Mouse (Mus musculus) hindbrain, embryonic 16.5 days (tissue): ENCODE measurements around the gene Cggbp1. TPM values are rescaled to one million over a fixed set of nuclear protein-coding genes. Genes with fewer than 3 reads are reported as not detected.

Experiments
- ATAC-seq: fragments of 200-750 bp; cut with Nextera tagmentation; 2 replicates; pipeline ENCODE4 v1.8.0; 2017; ENCODE audit warnings: moderate TSS enrichment, moderate library complexity
- H3K27ac ChIP-seq: fragments of 300-500 bp; sonication (generic); 2 replicates; pipeline ENCODE4 v1.5.1; 2014; ENCODE audit warnings: low read depth, mild to moderate bottlenecking, control low read depth, low read length, moderate library complexity
- H3K27me3 ChIP-seq: fragments of 300-500 bp; sonication (generic); replicated peaks from 2 replicates; pipeline ENCODE4 v1.6.1; 2014; ENCODE audit warnings: low read length; ENCODE audit not compliant: control insufficient read depth, insufficient read depth
- H3K36me3 ChIP-seq: fragments of 300-500 bp; sonication (generic); 2 replicates; pipeline ENCODE4 v1.6.1; 2014; ENCODE audit warnings: mild to moderate bottlenecking, low read length, moderate library complexity, mixed read lengths; ENCODE audit not compliant: control insufficient read depth, insufficient read depth
- H3K4me1 ChIP-seq: fragments of 300-500 bp; sonication (generic); 2 replicates; pipeline ENCODE4 v1.6.1; 2014; ENCODE audit warnings: low read depth, low read length; ENCODE audit not compliant: control insufficient read depth, insufficient read depth
- H3K4me2 ChIP-seq: fragments of 300-500 bp; sonication (generic); 2 replicates; pipeline ENCODE4 v1.6.1; 2014; ENCODE audit warnings: mild to moderate bottlenecking, low read length, control low read depth, moderate library complexity
- H3K4me3 ChIP-seq: fragments of 300-500 bp; sonication (generic); 2 replicates; pipeline ENCODE4 v1.5.1; 2014; ENCODE audit warnings: mild to moderate bottlenecking, low read length, control low read depth, moderate library complexity
- H3K9ac ChIP-seq: fragments of 300-500 bp; sonication (generic); 2 replicates; pipeline ENCODE4 v1.6.1; 2014; ENCODE audit warnings: low read depth, mild to moderate bottlenecking, control low read depth, low read length, moderate library complexity
- H3K9me3 ChIP-seq: fragments of 300-500 bp; sonication (generic); 2 replicates; pipeline ENCODE4 v1.6.1; 2014; ENCODE audit warnings: mild to moderate bottlenecking, low read length, moderate library complexity; ENCODE audit not compliant: control insufficient read depth
- WGBS: fragments of 180-500 bp; shearing (Covaris S2); extraction: QIAGEN DNeasy Blood & Tissue Kit; methylation state at CpG from one replicate; pipeline ENCODE4 v1.1.7; 2014; 5-methylcytosine and 5-hydroxymethylcytosine counted together
- polyA plus RNA-seq: library from polyadenylated mRNA; unstranded; fragments of >200 nt; fragmentation: Nextera tagmentation; extraction: Ambion mirVana; gene quantifications from 2 replicates; pipeline ENCODE4 v1.2.1, GENCODE M21; 2015

The Cggbp1 gene
- polyA plus RNA-seq = 59.4 and 68.2 TPM in 2 replicates

DNA sequence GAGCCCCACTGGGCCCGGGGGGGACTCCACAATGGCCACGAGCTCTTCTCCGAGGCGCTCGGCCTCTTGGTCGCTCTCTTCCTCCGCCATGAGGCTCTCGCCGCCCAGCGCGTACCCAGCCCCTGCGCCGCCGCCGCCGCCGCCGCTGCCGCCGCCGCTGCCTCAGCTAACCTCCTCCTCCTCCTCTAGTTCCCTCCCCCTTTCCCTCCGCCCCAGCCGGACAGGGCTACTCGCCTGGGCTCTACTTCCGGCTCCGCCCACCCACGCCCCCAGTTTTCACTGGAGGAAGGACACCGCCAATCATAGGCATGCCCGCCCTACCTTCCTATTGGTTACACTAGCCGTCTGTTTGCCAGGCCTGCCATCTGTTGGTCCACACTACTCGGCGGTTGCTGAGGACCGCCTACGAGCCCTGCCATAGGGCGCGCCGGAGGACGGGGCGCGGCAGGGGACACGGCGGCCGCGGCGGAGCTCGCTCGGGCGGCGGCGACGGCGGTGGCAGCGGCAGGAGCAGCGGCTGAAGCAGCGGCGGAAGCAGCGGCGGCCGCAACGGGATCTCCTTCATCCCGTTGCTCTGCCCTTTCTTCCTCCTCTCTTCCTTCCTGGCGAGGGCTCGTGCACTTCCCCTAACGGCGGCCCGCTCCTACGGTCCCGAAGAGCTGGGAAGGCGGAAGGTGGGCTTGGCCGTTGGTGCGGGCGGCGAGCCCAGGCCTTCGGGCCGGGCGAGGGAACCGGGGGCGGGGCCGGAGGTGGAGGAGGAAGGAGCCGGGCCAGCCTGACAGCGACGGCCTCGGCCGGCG lies at the start of gene Cggbp1, which contains the start of gene Zfp654:
TSS of gene Cggbp1 (plus strand) at position 434 of the 800 bp plus-strand sequence.
TSS of gene Zfp654 (minus strand) at position 90 of the 800 bp plus-strand sequence.
- WGBS = under 1% methylated on average over 59 of the region's 85 CpGs
- Histone ChIP-seq H3K9me3 (no peaks in the 10 kb centered on the region), H3K9ac (peak within 1 kb of the TSS; percentile 93)

DNA sequence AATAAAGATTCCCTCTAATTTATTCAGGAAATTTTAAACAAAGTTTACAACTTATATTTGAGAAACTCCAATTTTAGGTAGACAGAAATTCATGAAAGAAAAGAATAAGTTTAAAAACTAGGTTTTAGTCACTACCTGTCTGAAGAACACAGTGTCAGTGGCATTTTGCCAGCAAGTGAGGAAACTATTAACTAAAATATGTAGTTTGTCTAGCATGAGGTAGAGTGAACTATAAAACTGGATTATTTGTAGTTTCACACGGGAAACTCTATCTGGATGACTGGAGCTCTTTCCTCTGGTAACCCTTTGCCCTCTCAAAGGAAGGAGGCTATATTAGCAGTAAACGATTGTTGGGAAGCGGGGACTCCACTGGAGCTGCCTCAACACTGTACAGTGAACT lies 48.8 kb upstream of the Cggbp1 start:
- 91% methylated on average over 3 of the region's 3 CpGs for WGBS
- no peak for ATAC-seq
- H3K4me3 ChIP-seq = no peak overlapping the region
- no peaks in the 10 kb centered on the region for H3K27me3 ChIP-seq
- no peaks in the 10 kb centered on the region for H3K4me1 ChIP-seq
- H3K36me3 ChIP-seq = no peaks in the 10 kb centered on the region
- H3K9me3 ChIP-seq = no peaks in the 10 kb centered on the region
- no peak overlapping the region for H3K27ac ChIP-seq
- no peak overlapping the region for H3K9ac ChIP-seq
- H3K4me2 ChIP-seq = no peak overlapping the region

More for the DNA sequence above, at the start of gene Cggbp1, which contains the start of gene Zfp654:
- H3K4me1 ChIP-seq = peaks cover 22% of the 10 kb centered on the region
- H3K4me3 ChIP-seq = peak within 1 kb of the TSS; percentile 86
- H3K27me3 ChIP-seq = no peaks in the 10 kb centered on the region
- H3K4me2 ChIP-seq = peak within 1 kb of the TSS; percentile 81
- ATAC-seq = peak; percentile 100
- H3K36me3 ChIP-seq = peaks cover 10% of the 10 kb centered on the region
- H3K27ac ChIP-seq = peak within 1 kb of the TSS; percentile 95

- Histone ChIP-seq H3K4me1 (no peaks in the 10 kb centered on the region), H3K27me3 (no peaks in the 10 kb centered on the region), H3K4me3 (no peak overlapping the region), H3K9me3 (no peaks in the 10 kb centered on the region), H3K36me3 (peaks cover 5% of the 10 kb centered on the region; the same call in 1 of the 2 replicates), H3K27ac (no peak overlapping the region), H3K4me2 (no peak overlapping the region), H3K9ac (no peak overlapping the region)
- WGBS = 100% methylated on average over 3 of the region's 3 CpGs
- no peak for ATAC-seq
These were observed 34.6 kb upstream of the Cggbp1 start for GRCm38 (mm10) chr16:64817094-64817765.

DNA sequence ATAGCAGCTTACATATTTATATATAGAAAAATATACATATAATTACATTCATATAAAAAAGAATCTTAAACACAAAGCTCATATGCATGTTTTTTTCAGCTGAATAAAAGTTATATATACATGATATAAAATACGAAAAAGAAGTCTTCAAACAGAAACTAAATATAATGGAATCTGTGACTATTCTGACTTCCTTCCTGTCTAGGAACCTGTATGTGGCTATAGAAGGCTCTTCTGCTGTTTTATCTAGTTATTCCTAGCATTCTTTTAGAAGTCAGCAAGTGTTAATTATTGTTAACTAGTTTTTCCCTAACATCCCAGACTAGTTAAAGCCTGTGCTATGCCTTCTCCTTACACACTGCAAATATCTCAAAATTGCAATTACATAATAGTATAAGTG lies 27.9 kb upstream of the Cggbp1 start:
- Histone ChIP-seq H3K36me3 (no peaks in the 10 kb centered on the region), H3K9ac (no peak overlapping the region), H3K4me3 (no peak overlapping the region), H3K4me2 (no peak overlapping the region), H3K4me1 (no peaks in the 10 kb centered on the region), H3K9me3 (no peaks in the 10 kb centered on the region), H3K27me3 (no peaks in the 10 kb centered on the region), H3K27ac (no peak overlapping the region)
- no peak for ATAC-seq
- WGBS = 89% methylated on average over 1 of the region's 1 CpGs

DNA sequence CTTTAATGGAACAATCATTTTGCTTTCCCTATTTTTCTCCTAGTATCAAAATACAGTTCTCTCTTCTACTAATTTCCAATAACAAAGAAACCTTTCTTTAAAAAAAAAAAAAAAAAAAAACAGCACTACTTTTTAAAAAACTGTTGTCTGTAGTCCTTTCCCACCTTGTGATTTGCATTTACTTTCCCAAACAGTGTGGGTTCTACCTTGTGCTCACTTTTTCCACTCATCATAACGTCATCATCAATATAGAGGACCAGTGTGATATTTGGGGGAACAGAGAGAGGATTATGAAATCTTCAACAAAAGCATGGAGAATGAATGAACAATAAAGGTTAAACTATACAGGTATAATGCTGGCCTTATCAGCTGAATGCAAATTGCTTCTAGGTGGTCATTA lies 27.3 kb upstream of the Cggbp1 start:
- no peak overlapping the region for H3K4me3 ChIP-seq
- no peaks in the 10 kb centered on the region for H3K36me3 ChIP-seq
- no peak for ATAC-seq
- no peak overlapping the region for H3K9ac ChIP-seq
- H3K9me3 ChIP-seq = no peaks in the 10 kb centered on the region
- no peak overlapping the region for H3K27ac ChIP-seq
- H3K4me2 ChIP-seq = no peak overlapping the region
- H3K4me1 ChIP-seq = no peaks in the 10 kb centered on the region
- WGBS = 98% methylated on average over 1 of the region's 1 CpGs
- H3K27me3 ChIP-seq = no peaks in the 10 kb centered on the region

DNA sequence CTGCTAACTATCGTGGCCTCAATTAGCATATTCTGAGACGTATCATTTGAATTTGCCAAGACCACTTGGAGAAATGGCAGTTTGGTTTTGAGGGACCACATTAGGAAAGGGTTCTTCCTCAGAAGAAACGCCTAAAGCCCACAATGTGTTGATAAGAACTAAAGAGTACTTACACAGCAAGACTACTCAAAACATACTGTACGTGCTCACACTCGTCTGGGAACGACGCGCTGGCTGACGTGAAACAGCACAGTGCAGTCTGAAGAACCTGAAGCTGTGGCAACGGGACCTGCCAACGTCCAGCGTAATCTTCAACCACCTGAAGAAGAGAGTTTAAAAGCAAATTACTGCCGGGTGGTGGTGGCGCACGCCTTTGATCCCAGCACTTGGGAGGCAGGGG lies 21.5 kb upstream of the Cggbp1 start:
- Histone ChIP-seq H3K27me3 (no peaks in the 10 kb centered on the region), H3K4me2 (no peak overlapping the region), H3K4me1 (no peaks in the 10 kb centered on the region), H3K9ac (no peak overlapping the region), H3K4me3 (no peak overlapping the region), H3K27ac (no peak overlapping the region), H3K36me3 (peaks cover 2% of the 10 kb centered on the region; the same call in 1 of the 2 replicates), H3K9me3 (no peaks in the 10 kb centered on the region)
- WGBS = 94% methylated on average over 15 of the region's 15 CpGs
- no peak for ATAC-seq

- no peak overlapping the region for H3K9ac ChIP-seq
- no peaks in the 10 kb centered on the region for H3K36me3 ChIP-seq
- 71% methylated on average over 1 of the region's 1 CpGs for WGBS
- H3K4me1 ChIP-seq = no peaks in the 10 kb centered on the region
- H3K9me3 ChIP-seq = no peaks in the 10 kb centered on the region
- no peak for ATAC-seq
- H3K4me2 ChIP-seq = no peak overlapping the region
- no peak overlapping the region for H3K4me3 ChIP-seq
- no peak overlapping the region for H3K27ac ChIP-seq
- H3K27me3 ChIP-seq = no peaks in the 10 kb centered on the region
These were observed 15.7 kb upstream of the Cggbp1 start for GRCm38 (mm10) chr16:64835996-64836545.

DNA sequence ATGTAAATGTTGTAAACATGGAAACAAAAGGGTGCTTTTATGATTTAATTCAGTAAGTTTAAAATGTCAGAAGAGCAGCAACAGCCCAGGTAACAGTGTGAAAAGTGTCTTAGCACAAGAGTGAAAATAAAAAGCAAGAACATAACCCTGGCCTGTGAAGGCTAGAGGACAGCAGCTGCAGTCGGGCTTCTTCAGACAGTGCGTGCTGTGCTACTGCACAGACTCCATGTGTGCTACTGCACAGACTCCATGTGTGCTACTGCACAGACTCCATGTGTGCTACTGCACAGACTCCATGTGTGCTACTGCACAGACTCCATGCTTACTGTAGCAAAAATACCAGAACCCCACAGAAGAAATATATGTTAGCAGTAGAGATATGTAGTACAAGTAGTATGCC lies 15.1 kb upstream of the Cggbp1 start:
- H3K4me1 ChIP-seq = no peaks in the 10 kb centered on the region
- no peak overlapping the region for H3K4me3 ChIP-seq
- no peak for ATAC-seq
- H3K9ac ChIP-seq = no peak overlapping the region
- H3K9me3 ChIP-seq = no peaks in the 10 kb centered on the region
- H3K4me2 ChIP-seq = no peak overlapping the region
- H3K36me3 ChIP-seq = no peaks in the 10 kb centered on the region
- WGBS = 94% methylated on average over 2 of the region's 2 CpGs
- H3K27ac ChIP-seq = no peak overlapping the region
- no peaks in the 10 kb centered on the region for H3K27me3 ChIP-seq
